Mouse (Mus musculus) CH12.LX (cell line): Measurements from ENCODE around the gene Myo10. TPM values are rescaled to one million over a fixed set of nuclear protein-coding genes. Genes with fewer than 3 reads are reported as not detected.
A peak's percentile ranks its signal among the peaks of the same experiment; 100 is the strongest.

Experiments used
- DNase-seq: peaks from one replicate; pipeline ENCODE4 v3.0.0-alpha.2; 2013; ENCODE audit errors: extremely low read depth
- H3K27ac ChIP-seq: 2 replicates; pipeline ENCODE4 v1.5.1; 2012; ENCODE audit warnings: low read depth, mild to moderate bottlenecking, control low read depth, moderate library complexity; ENCODE audit not compliant: insufficient read depth
- H3K27me3 ChIP-seq: replicated peaks from 2 replicates; pipeline ENCODE3; 2012; ENCODE audit warnings: inconsistent platforms
- H3K36me3 ChIP-seq, 2 experiments: replicated peaks in 1 of 2; 2 replicates each; pipeline versions ENCODE3 to v1.6.1; 2012; ENCODE audit warnings: inconsistent platforms in 1 of 2, low read length in 1 of 2, mild to moderate bottlenecking in 1 of 2, mixed read lengths in 1 of 2, moderate library complexity in 1 of 2; ENCODE audit not compliant: control insufficient read depth in 1 of 2, insufficient read depth in 1 of 2
- H3K4me1 ChIP-seq, 2 experiments: 2 replicates each; pipeline ENCODE4 v1.6.1; 2012; ENCODE audit warnings: inconsistent platforms in 1 of 2, moderate library complexity in 1 of 2; ENCODE audit not compliant: insufficient read depth in 2 of 2, control insufficient read depth in 1 of 2
- H3K4me2 ChIP-seq: 2 replicates; pipeline ENCODE4 v1.6.1; 2012; ENCODE audit warnings: low read depth, mild to moderate bottlenecking, control low read depth; ENCODE audit not compliant: poor library complexity, insufficient read depth, severe bottlenecking
- H3K4me3 ChIP-seq, 3 experiments: fragments of 150-350 bp in 1 of 3; sonication (generic) in 1 of 3; replicated peaks in 1 of 3; 2 replicates each; pipeline versions ENCODE3 to v1.5.1; 2011 to 2012; ENCODE audit warnings: low read depth in 2 of 3, low read length in 2 of 3, mild to moderate bottlenecking in 2 of 3, moderate library complexity in 2 of 3, control low read depth in 1 of 3, improper control_type of control experiment in 1 of 3, inconsistent platforms in 1 of 3, mixed read lengths in 1 of 3; ENCODE audit not compliant: poor library complexity in 1 of 3
- H3K79me2 ChIP-seq: replicated peaks from 2 replicates; pipeline ENCODE4 v1.6.1; 2012; ENCODE audit warnings: mild to moderate bottlenecking, moderate library complexity; ENCODE audit not compliant: control insufficient read depth, poor library complexity, insufficient read depth, severe bottlenecking; ENCODE audit errors: extremely low read depth
- H3K9ac ChIP-seq: 2 replicates; pipeline ENCODE4 v1.6.1; 2012; ENCODE audit warnings: low read depth, mild to moderate bottlenecking, control low read depth, moderate library complexity; ENCODE audit not compliant: insufficient read depth
- H3K9me3 ChIP-seq: replicated peaks from 2 replicates; pipeline ENCODE3; 2012; ENCODE audit warnings: low read length, inconsistent platforms, mixed read lengths
- BHLHE40 ChIP-seq: IDR thresholded peaks from 2 replicates; pipeline ENCODE4 v1.6.1; 2011; ENCODE audit warnings: mild to moderate bottlenecking, low read depth, low read length, improper control_type of control experiment
- CHD1 ChIP-seq: IDR thresholded peaks from 2 replicates; pipeline ENCODE4 v1.6.1; 2012; ENCODE audit warnings: low read depth, low read length, improper control_type of control experiment, inconsistent platforms
- CHD2 ChIP-seq: IDR thresholded peaks from 2 replicates; pipeline ENCODE4 v1.6.1; 2011; ENCODE audit warnings: low read length, improper control_type of control experiment
- CTCF ChIP-seq, 2 experiments: IDR thresholded peaks in 1 of 2; conservative IDR thresholded peaks in 1 of 2; 2 replicates each; pipeline ENCODE4 v1.5.1; 2011 to 2012; ENCODE audit warnings: low read depth in 2 of 2, low read length in 2 of 2, improper control_type of control experiment in 1 of 2, inconsistent platforms in 1 of 2, mild to moderate bottlenecking in 1 of 2, moderate library complexity in 1 of 2
- ETS1 ChIP-seq: conservative IDR thresholded peaks from 2 replicates; pipeline ENCODE4 v1.6.1; 2012; ENCODE audit warnings: low read depth, mild to moderate bottlenecking, inconsistent platforms, low read length, improper control_type of control experiment, moderate library complexity
- GABPA ChIP-seq: IDR thresholded peaks from 2 replicates; pipeline ENCODE4 v1.6.1; 2012; ENCODE audit warnings: low read depth, low read length, improper control_type of control experiment, inconsistent platforms; ENCODE audit not compliant: insufficient replicate concordance
- HCFC1 ChIP-seq: IDR thresholded peaks from 2 replicates; pipeline ENCODE4 v1.6.1; 2012; ENCODE audit warnings: low read depth, mild to moderate bottlenecking, inconsistent platforms, low read length, improper control_type of control experiment
- IRF4 ChIP-seq: IDR thresholded peaks from 2 replicates; pipeline ENCODE4 v1.6.1; 2014; ENCODE audit warnings: low read depth, mild to moderate bottlenecking, inconsistent platforms, low read length, improper control_type of control experiment
- JUND ChIP-seq: conservative IDR thresholded peaks from 2 replicates; pipeline ENCODE4 v1.6.1; 2011; ENCODE audit warnings: low read depth, low read length, improper control_type of control experiment
- KAT2A ChIP-seq: IDR thresholded peaks from 2 replicates; pipeline ENCODE4 v1.6.1; 2012; ENCODE audit warnings: low read length, improper control_type of control experiment, inconsistent platforms; ENCODE audit not compliant: insufficient replicate concordance
- MAFK ChIP-seq: IDR thresholded peaks from 2 replicates; pipeline ENCODE4 v1.6.1; 2011; ENCODE audit warnings: low read length, improper control_type of control experiment; ENCODE audit not compliant: insufficient replicate concordance
- MAX ChIP-seq: IDR thresholded peaks from 2 replicates; pipeline ENCODE4 v1.6.1; 2011; ENCODE audit warnings: low read length, improper control_type of control experiment
- MAZ ChIP-seq: IDR thresholded peaks from 2 replicates; pipeline ENCODE4 v1.6.1; 2012; ENCODE audit warnings: low read depth, mild to moderate bottlenecking, inconsistent platforms, low read length, improper control_type of control experiment, moderate library complexity
- MEF2A ChIP-seq: IDR thresholded peaks from 2 replicates; pipeline ENCODE4 v1.6.1; 2014; ENCODE audit warnings: low read depth, mild to moderate bottlenecking, inconsistent platforms, low read length, improper control_type of control experiment, borderline replicate concordance
- NELFE ChIP-seq: IDR thresholded peaks from 2 replicates; pipeline ENCODE4 v1.6.1; 2011; ENCODE audit warnings: low read depth, low read length, improper control_type of control experiment
- POLR2AphosphoS2 ChIP-seq: IDR thresholded peaks from 2 replicates; pipeline ENCODE4 v1.6.1; 2011; ENCODE audit warnings: low read depth, low read length, improper control_type of control experiment
- RAD21 ChIP-seq: IDR thresholded peaks from 2 replicates; pipeline ENCODE4 v1.6.1; 2011; ENCODE audit warnings: low read depth, mild to moderate bottlenecking, low read length, improper control_type of control experiment, moderate library complexity
- RCOR1 ChIP-seq: conservative IDR thresholded peaks from 2 replicates; pipeline ENCODE4 v1.6.1; 2012; ENCODE audit warnings: low read depth, mild to moderate bottlenecking, inconsistent platforms, low read length, improper control_type of control experiment
- TCF12 ChIP-seq: IDR thresholded peaks from 2 replicates; pipeline ENCODE4 v1.6.1; 2014; ENCODE audit warnings: low read depth, mild to moderate bottlenecking, inconsistent platforms, low read length, improper control_type of control experiment
- UBTF ChIP-seq: IDR thresholded peaks from 2 replicates; pipeline ENCODE4 v1.6.1; 2012; ENCODE audit warnings: low read depth, mild to moderate bottlenecking, inconsistent platforms, low read length, improper control_type of control experiment, moderate library complexity
- USF1 ChIP-seq: IDR thresholded peaks from 2 replicates; pipeline ENCODE4 v1.6.1; 2014; ENCODE audit warnings: low read depth, mild to moderate bottlenecking, inconsistent platforms, low read length, improper control_type of control experiment
- USF2 ChIP-seq: conservative IDR thresholded peaks from 2 replicates; pipeline ENCODE4 v1.6.1; 2011; ENCODE audit warnings: low read depth, low read length, improper control_type of control experiment
- ZKSCAN1 ChIP-seq: IDR thresholded peaks from 2 replicates; pipeline ENCODE4 v1.6.1; 2012; ENCODE audit warnings: low read depth, inconsistent platforms, low read length, improper control_type of control experiment, borderline replicate concordance
- dilution Hi-C: fragments of 300-500 bp; cut with MboI; formaldehyde crosslinking; loops from 2 replicates; pipeline ENCODE4 v1.14.3; 2020; ENCODE audit warnings: low sequenced_read_pairs; ENCODE audit not compliant: extremely low pct_unique_long_range_greater_than_20kb, extremely low pct_ligation_motif_present
- in situ Hi-C: fragments of 300-500 bp; cut with MboI; formaldehyde crosslinking; loops from 3 replicates; pipeline ENCODE4 v1.14.3; 2019; ENCODE audit warnings: low sequenced_read_pairs, low pct_ligation_motif_present, low pct_unique_long_range_greater_than_20kb, mixed read lengths
- polyA plus RNA-seq: library from polyadenylated mRNA; unstranded; fragments of >175 nt; gene quantifications from 2 replicates; pipeline ENCODE4 v1.2.1, GENCODE M21; 2012; ENCODE audit warnings: low read depth; ENCODE audit not compliant: insufficient read length
- total RNA-seq, 2 experiments: library from RNA; depleted of rRNA; stranded (reverse); fragments of 300-350 nt in 1 of 2; fragments of >200 nt in 1 of 2; gene quantifications; 2 replicates each; pipeline ENCODE4 v1.2.3; 2012 to 2014

Gene Myo10
- total and polyA plus RNA-seq, 3 experiments = 6.4 to 13.6 (median 8.6) TPM

- in situ Hi-C loops = loop anchor here (5.0 kb wide), 1 partner anchor 281 kb away; no protein-coding TSS in a partner anchor
- Histone ChIP-seq H3K27me3 (no peaks in the 10 kb centered on the region), H3K36me3 (no peaks in the 10 kb centered on the region), H3K27ac (no peak overlapping the region), H3K4me1 (peaks cover 25 to 50% of the 10 kb centered on the region in 2 experiments), H3K9me3 (no peaks in the 10 kb centered on the region), H3K4me3 (no peak overlapping the region), H3K9ac (no peak overlapping the region), H3K4me2 (no peak overlapping the region), H3K79me2 (no peaks in the 10 kb centered on the region)
- no peak for TF ChIP-seq POLR2AphosphoS2
- no peak for TF ChIP-seq UBTF
- no peak for TF ChIP-seq MAFK
- DNase-seq = no peak
- dilution Hi-C loops = no loop called here
Measured at GRCm38 (mm10) chr15:25723281-25724113, 101.2 kb downstream of the Myo10 start.

DNA sequence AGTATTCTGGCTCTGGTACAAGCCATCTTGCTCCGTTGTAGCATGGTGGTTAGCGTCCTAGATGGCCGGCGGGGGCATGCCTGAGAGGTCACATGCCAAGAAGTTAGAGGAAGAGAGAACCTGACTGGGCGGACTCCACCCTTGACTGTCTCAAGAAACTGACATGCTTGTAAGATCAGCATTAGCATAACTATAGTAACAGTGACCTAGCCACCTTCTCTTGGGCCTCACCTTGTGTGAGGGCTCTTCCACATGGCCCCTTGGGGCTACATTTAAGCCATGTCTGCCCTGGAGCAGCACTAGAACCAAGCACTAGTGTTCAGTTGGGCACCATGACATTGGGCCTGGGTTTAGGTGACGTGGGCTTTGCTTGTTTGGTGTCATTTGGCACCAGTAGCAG lies 102.2 kb downstream of the Myo10 start:
- dilution Hi-C loops = no loop called here
- in situ Hi-C loops = loop anchor here (5.0 kb wide), 1 partner anchor 282 kb away; no protein-coding TSS in a partner anchor
- Histone ChIP-seq H3K36me3 (no peaks in the 10 kb centered on the region), H3K4me2 (no peak overlapping the region), H3K27ac (no peak overlapping the region), H3K4me3 (no peak overlapping the region), H3K27me3 (no peaks in the 10 kb centered on the region), H3K9me3 (no peaks in the 10 kb centered on the region), H3K4me1 (peaks cover 26 to 52% of the 10 kb centered on the region in 2 experiments), H3K9ac (no peak overlapping the region), H3K79me2 (no peaks in the 10 kb centered on the region)
- no peak for DNase-seq
- TF ChIP-seq MAX (no peak), BHLHE40 (peak; percentile 38; the same call in 1 of the 2 replicates), RCOR1 (no peak)

GRCm38 (mm10) chr15:25726814-25727213 lies 104.5 kb downstream of the Myo10 start:
- Histone ChIP-seq H3K36me3 (no peaks in the 10 kb centered on the region), H3K27ac (no peak overlapping the region), H3K4me2 (peak overlapping the region; percentile 21; the same call in 1 of the 2 replicates), H3K9ac (0 out of 2 replicates have a peak overlapping the region, but pooled peaks have one; percentile 27), H3K79me2 (no peaks in the 10 kb centered on the region), H3K4me1 (peaks cover 22 to 49% of the 10 kb centered on the region in 2 experiments), H3K9me3 (no peaks in the 10 kb centered on the region), H3K4me3 (no peak overlapping the region), H3K27me3 (no peaks in the 10 kb centered on the region)
- in situ Hi-C loops = no loop called here
- dilution Hi-C loops = no loop called here
- DNase-seq = peak; percentile 69
- TF ChIP-seq USF2 = peak; percentile 87
- TF ChIP-seq HCFC1 = no peak; the same call in 1 of the 2 replicates
- no peak for TF ChIP-seq RAD21
- TF ChIP-seq POLR2AphosphoS2 = no peak
- TF ChIP-seq ETS1 = peak; percentile 86
- 0 out of 2 replicates have a peak, but pooled peaks have one; percentile 24 for TF ChIP-seq MAZ
- TF ChIP-seq KAT2A = no peak
- peak; percentile 73 for TF ChIP-seq CHD2
- TF ChIP-seq JUND = peak; percentile 65
- TF ChIP-seq BHLHE40 = peak; percentile 65
- peak; percentile 92 for TF ChIP-seq USF1
- TF ChIP-seq IRF4 = peak; percentile 96
- TF ChIP-seq MEF2A = peak; percentile 74; the same call in 1 of the 2 replicates
- no peak for TF ChIP-seq GABPA
- TF ChIP-seq ZKSCAN1 = no peak
- TF ChIP-seq CHD1 = no peak
- 0 out of 2 replicates have a peak, but pooled peaks have one; percentile 18 for TF ChIP-seq RCOR1
- TF ChIP-seq TCF12 = peak; percentile 55; the same call in 1 of the 2 replicates
- no peak for TF ChIP-seq CTCF (conservative IDR thresholded peaks at IDR 0.05 in 1 of 2, IDR thresholded peaks at IDR 0.05 in 1 of 2; ENCODE audit: low read depth in 2 of 2, low read length in 2 of 2)
- TF ChIP-seq NELFE = no peak
